Mouse (Mus musculus) CH12.LX (cell line): ENCODE results near the gene Dnajc13. TPM values are rescaled to one million over a fixed set of nuclear protein-coding genes. Genes with fewer than 3 reads are reported as not detected.

Source experiments
- DNase-seq: peaks from one replicate; pipeline ENCODE4 v3.0.0-alpha.2; 2013; ENCODE audit errors: extremely low read depth
- H3K27ac ChIP-seq: 2 replicates; pipeline ENCODE4 v1.5.1; 2012; ENCODE audit warnings: low read depth, mild to moderate bottlenecking, control low read depth, moderate library complexity; ENCODE audit not compliant: insufficient read depth
- H3K27me3 ChIP-seq: replicated peaks from 2 replicates; pipeline ENCODE3; 2012; ENCODE audit warnings: inconsistent platforms
- H3K36me3 ChIP-seq, 2 experiments: replicated peaks in 1 of 2; 2 replicates each; pipeline versions ENCODE3 to v1.6.1; 2012; ENCODE audit warnings: inconsistent platforms in 1 of 2, low read length in 1 of 2, mild to moderate bottlenecking in 1 of 2, mixed read lengths in 1 of 2, moderate library complexity in 1 of 2; ENCODE audit not compliant: control insufficient read depth in 1 of 2, insufficient read depth in 1 of 2
- H3K4me1 ChIP-seq, 2 experiments: 2 replicates each; pipeline ENCODE4 v1.6.1; 2012; ENCODE audit warnings: inconsistent platforms in 1 of 2, moderate library complexity in 1 of 2; ENCODE audit not compliant: insufficient read depth in 2 of 2, control insufficient read depth in 1 of 2
- H3K4me2 ChIP-seq: 2 replicates; pipeline ENCODE4 v1.6.1; 2012; ENCODE audit warnings: low read depth, mild to moderate bottlenecking, control low read depth; ENCODE audit not compliant: poor library complexity, insufficient read depth, severe bottlenecking
- H3K4me3 ChIP-seq, 3 experiments: fragments of 150-350 bp in 1 of 3; sonication (generic) in 1 of 3; replicated peaks in 1 of 3; 2 replicates each; pipeline versions ENCODE3 to v1.5.1; 2011 to 2012; ENCODE audit warnings: low read depth in 2 of 3, low read length in 2 of 3, mild to moderate bottlenecking in 2 of 3, moderate library complexity in 2 of 3, control low read depth in 1 of 3, improper control_type of control experiment in 1 of 3, inconsistent platforms in 1 of 3, mixed read lengths in 1 of 3; ENCODE audit not compliant: poor library complexity in 1 of 3
- H3K79me2 ChIP-seq: replicated peaks from 2 replicates; pipeline ENCODE4 v1.6.1; 2012; ENCODE audit warnings: mild to moderate bottlenecking, moderate library complexity; ENCODE audit not compliant: control insufficient read depth, poor library complexity, insufficient read depth, severe bottlenecking; ENCODE audit errors: extremely low read depth
- H3K9ac ChIP-seq: 2 replicates; pipeline ENCODE4 v1.6.1; 2012; ENCODE audit warnings: low read depth, mild to moderate bottlenecking, control low read depth, moderate library complexity; ENCODE audit not compliant: insufficient read depth
- H3K9me3 ChIP-seq: replicated peaks from 2 replicates; pipeline ENCODE3; 2012; ENCODE audit warnings: low read length, inconsistent platforms, mixed read lengths
- BHLHE40 ChIP-seq: IDR thresholded peaks from 2 replicates; pipeline ENCODE4 v1.6.1; 2011; ENCODE audit warnings: mild to moderate bottlenecking, low read depth, low read length, improper control_type of control experiment
- E2F4 ChIP-seq: IDR thresholded peaks from 2 replicates; pipeline ENCODE4 v1.6.1; 2011; ENCODE audit warnings: low read depth, low read length, improper control_type of control experiment; ENCODE audit not compliant: insufficient replicate concordance
- ETS1 ChIP-seq: conservative IDR thresholded peaks from 2 replicates; pipeline ENCODE4 v1.6.1; 2012; ENCODE audit warnings: low read depth, mild to moderate bottlenecking, inconsistent platforms, low read length, improper control_type of control experiment, moderate library complexity
- HCFC1 ChIP-seq: IDR thresholded peaks from 2 replicates; pipeline ENCODE4 v1.6.1; 2012; ENCODE audit warnings: low read depth, mild to moderate bottlenecking, inconsistent platforms, low read length, improper control_type of control experiment
- IRF4 ChIP-seq: IDR thresholded peaks from 2 replicates; pipeline ENCODE4 v1.6.1; 2014; ENCODE audit warnings: low read depth, mild to moderate bottlenecking, inconsistent platforms, low read length, improper control_type of control experiment
- JUN ChIP-seq: IDR thresholded peaks from 2 replicates; pipeline ENCODE4 v1.6.1; 2011; ENCODE audit warnings: low read depth, mild to moderate bottlenecking, low read length, improper control_type of control experiment, moderate library complexity; ENCODE audit not compliant: insufficient read depth
- JUND ChIP-seq: conservative IDR thresholded peaks from 2 replicates; pipeline ENCODE4 v1.6.1; 2011; ENCODE audit warnings: low read depth, low read length, improper control_type of control experiment
- MAFK ChIP-seq: IDR thresholded peaks from 2 replicates; pipeline ENCODE4 v1.6.1; 2011; ENCODE audit warnings: low read length, improper control_type of control experiment; ENCODE audit not compliant: insufficient replicate concordance
- MAX ChIP-seq: IDR thresholded peaks from 2 replicates; pipeline ENCODE4 v1.6.1; 2011; ENCODE audit warnings: low read length, improper control_type of control experiment
- MEF2A ChIP-seq: IDR thresholded peaks from 2 replicates; pipeline ENCODE4 v1.6.1; 2014; ENCODE audit warnings: low read depth, mild to moderate bottlenecking, inconsistent platforms, low read length, improper control_type of control experiment, borderline replicate concordance
- MYC ChIP-seq: IDR thresholded peaks from 2 replicates; pipeline ENCODE4 v1.6.1; 2011; ENCODE audit warnings: low read depth, mild to moderate bottlenecking, improper control_type of control experiment, low read length
- NELFE ChIP-seq: IDR thresholded peaks from 2 replicates; pipeline ENCODE4 v1.6.1; 2011; ENCODE audit warnings: low read depth, low read length, improper control_type of control experiment
- NRF1 ChIP-seq: IDR thresholded peaks from 2 replicates; pipeline ENCODE4 v1.6.1; 2014; ENCODE audit warnings: low read depth, mild to moderate bottlenecking, inconsistent platforms, low read length, improper control_type of control experiment, moderate library complexity
- PAX5 ChIP-seq: IDR thresholded peaks from 2 replicates; pipeline ENCODE4 v1.6.1; 2012; ENCODE audit warnings: low read length, inconsistent platforms, mixed read lengths
- POLR2A ChIP-seq: IDR thresholded peaks from 2 replicates; pipeline ENCODE4 v1.6.1; 2011; ENCODE audit warnings: low read depth, mild to moderate bottlenecking, improper control_type of control experiment, low read length
- POLR2AphosphoS2 ChIP-seq: IDR thresholded peaks from 2 replicates; pipeline ENCODE4 v1.6.1; 2011; ENCODE audit warnings: low read depth, low read length, improper control_type of control experiment
- RAD21 ChIP-seq: IDR thresholded peaks from 2 replicates; pipeline ENCODE4 v1.6.1; 2011; ENCODE audit warnings: low read depth, mild to moderate bottlenecking, low read length, improper control_type of control experiment, moderate library complexity
- SIN3A ChIP-seq: IDR thresholded peaks from 2 replicates; pipeline ENCODE4 v1.6.1; 2012; ENCODE audit warnings: low read length, improper control_type of control experiment, inconsistent platforms
- UBTF ChIP-seq: IDR thresholded peaks from 2 replicates; pipeline ENCODE4 v1.6.1; 2012; ENCODE audit warnings: low read depth, mild to moderate bottlenecking, inconsistent platforms, low read length, improper control_type of control experiment, moderate library complexity
- USF2 ChIP-seq: conservative IDR thresholded peaks from 2 replicates; pipeline ENCODE4 v1.6.1; 2011; ENCODE audit warnings: low read depth, low read length, improper control_type of control experiment
- ZC3H11A ChIP-seq: IDR thresholded peaks from 2 replicates; pipeline ENCODE4 v1.6.1; 2012; ENCODE audit warnings: low read depth, mild to moderate bottlenecking, inconsistent platforms, low read length, improper control_type of control experiment
- ZKSCAN1 ChIP-seq: IDR thresholded peaks from 2 replicates; pipeline ENCODE4 v1.6.1; 2012; ENCODE audit warnings: low read depth, inconsistent platforms, low read length, improper control_type of control experiment, borderline replicate concordance
- ZMIZ1 ChIP-seq: IDR thresholded peaks from 2 replicates; pipeline ENCODE4 v1.6.1; 2012; ENCODE audit warnings: low read depth, mild to moderate bottlenecking, inconsistent platforms, low read length, improper control_type of control experiment
- dilution Hi-C: fragments of 300-500 bp; cut with MboI; formaldehyde crosslinking; loops from 2 replicates; pipeline ENCODE4 v1.14.3; 2020; ENCODE audit warnings: low sequenced_read_pairs; ENCODE audit not compliant: extremely low pct_unique_long_range_greater_than_20kb, extremely low pct_ligation_motif_present
- in situ Hi-C: fragments of 300-500 bp; cut with MboI; formaldehyde crosslinking; loops from 3 replicates; pipeline ENCODE4 v1.14.3; 2019; ENCODE audit warnings: low sequenced_read_pairs, low pct_ligation_motif_present, low pct_unique_long_range_greater_than_20kb, mixed read lengths
- polyA plus RNA-seq: library from polyadenylated mRNA; unstranded; fragments of >175 nt; gene quantifications from 2 replicates; pipeline ENCODE4 v1.2.1, GENCODE M21; 2012; ENCODE audit warnings: low read depth; ENCODE audit not compliant: insufficient read length
- total RNA-seq, 2 experiments: library from RNA; depleted of rRNA; stranded (reverse); fragments of 300-350 nt in 1 of 2; fragments of >200 nt in 1 of 2; gene quantifications; 2 replicates each; pipeline ENCODE4 v1.2.3; 2012 to 2014

The Dnajc13 gene
- total and polyA plus RNA-seq, 3 experiments: 30.1 to 51.9 (median 30.4) TPM

DNA sequence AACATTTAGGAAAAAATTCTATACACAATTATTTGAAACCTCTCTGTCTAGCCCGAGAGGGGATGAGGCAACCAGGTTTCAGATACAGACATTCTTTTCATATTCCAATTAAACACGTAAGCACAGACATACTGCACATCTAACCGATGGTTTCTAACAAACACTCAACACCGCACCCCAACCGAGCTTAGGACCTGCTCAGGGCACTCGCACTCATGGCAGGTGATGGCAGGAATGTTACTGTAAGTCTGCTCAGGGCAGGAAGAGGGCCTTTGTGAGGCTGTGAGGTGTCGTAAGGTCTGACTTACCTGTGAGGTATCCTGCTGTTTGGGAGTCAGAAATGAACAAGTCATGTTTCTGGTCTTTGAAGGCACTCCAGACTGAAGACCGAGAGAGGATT lies 106.2 kb downstream of the Dnajc13 start:
- no peak for TF ChIP-seq HCFC1
- TF ChIP-seq NELFE: no peak
- TF ChIP-seq E2F4: no peak
- TF ChIP-seq ZKSCAN1: no peak
- H3K9me3 ChIP-seq: no peaks in the 10 kb centered on the region
- peaks cover 65 to 98% of the 10 kb centered on the region in 2 experiments for H3K36me3 ChIP-seq
- no peak overlapping the region for H3K27ac ChIP-seq
- H3K79me2 ChIP-seq: no peaks in the 10 kb centered on the region
- no peak overlapping the region for H3K4me2 ChIP-seq
- no peak for DNase-seq
- H3K27me3 ChIP-seq: no peaks in the 10 kb centered on the region
- no peak overlapping the region for H3K4me3 ChIP-seq
- peaks cover 0 to 5% of the 10 kb centered on the region in 2 experiments; a peak in 1 of 4 replicates for H3K4me1 ChIP-seq
- dilution Hi-C loops: no loop called here
- in situ Hi-C loops: no loop called here
- no peak overlapping the region for H3K9ac ChIP-seq

DNA sequence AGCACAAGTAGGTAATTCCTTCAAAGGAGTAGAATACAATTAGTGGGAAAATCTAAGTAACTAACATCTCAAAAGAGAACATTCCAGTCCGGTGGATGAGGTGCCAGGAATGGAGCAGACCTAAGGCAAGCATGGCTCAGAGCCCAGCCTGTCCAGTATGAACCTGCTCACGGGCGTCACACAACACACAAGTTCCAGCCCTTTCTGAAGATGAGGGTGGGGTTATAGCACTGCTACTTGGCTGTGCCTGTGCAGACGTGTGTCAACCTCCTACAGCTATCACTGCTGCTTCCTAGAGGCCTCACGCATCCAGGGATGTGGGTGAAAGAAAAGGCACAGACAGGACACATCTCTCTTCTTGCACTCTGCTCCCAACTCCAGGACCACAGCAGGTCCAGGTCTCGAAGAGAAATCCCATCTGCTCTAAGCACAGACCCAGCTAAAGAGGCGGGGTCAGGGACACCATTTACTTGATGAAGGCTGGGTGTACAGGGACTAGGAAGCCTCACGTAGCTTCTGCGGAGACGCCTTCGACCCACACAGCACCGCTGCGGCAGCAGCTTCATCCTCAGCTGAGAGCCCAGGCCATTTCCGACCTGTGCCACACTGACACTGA lies 107.5 kb downstream of the Dnajc13 start:
- H3K79me2 ChIP-seq: no peaks in the 10 kb centered on the region
- in situ Hi-C loops (no loop called here), dilution Hi-C loops (no loop called here)
- peaks cover 0 to 5% of the 10 kb centered on the region in 2 experiments; a peak in 1 of 4 replicates for H3K4me1 ChIP-seq
- H3K4me3 ChIP-seq: no peak overlapping the region
- no peak for DNase-seq
- H3K9me3 ChIP-seq: no peaks in the 10 kb centered on the region
- peaks cover 64 to 98% of the 10 kb centered on the region in 2 experiments for H3K36me3 ChIP-seq
- no peak overlapping the region for H3K27ac ChIP-seq
- H3K9ac ChIP-seq: no peak overlapping the region
- no peaks in the 10 kb centered on the region for H3K27me3 ChIP-seq
- no peak overlapping the region for H3K4me2 ChIP-seq
- TF ChIP-seq IRF4: no peak
- no peak for TF ChIP-seq USF2
- TF ChIP-seq NRF1: no peak
- TF ChIP-seq JUN: no peak
- no peak for TF ChIP-seq POLR2A
- TF ChIP-seq E2F4: no peak
- TF ChIP-seq JUND: no peak
- TF ChIP-seq ZC3H11A: no peak

DNA sequence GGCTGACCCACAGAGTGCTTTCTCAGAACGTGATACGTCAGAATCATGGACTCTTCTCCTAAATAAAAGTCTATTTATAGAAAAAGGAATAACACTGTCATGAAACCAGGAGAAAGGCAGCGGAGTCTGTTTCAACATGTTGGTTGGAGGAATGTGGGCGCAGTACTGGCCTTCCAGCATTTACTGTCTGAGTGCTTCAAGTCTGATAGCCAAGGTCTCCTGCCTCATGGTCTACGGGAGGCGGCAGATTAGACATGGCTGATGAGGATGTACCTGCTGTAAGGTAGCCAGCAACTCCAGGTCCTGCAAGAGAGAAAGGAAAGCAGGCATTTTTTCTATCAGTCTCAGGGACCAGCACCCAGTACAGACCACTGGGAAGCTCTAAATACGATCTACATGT lies 110.6 kb downstream of the Dnajc13 start:
- Histone ChIP-seq H3K9me3 (no peaks in the 10 kb centered on the region), H3K36me3 (peaks cover 44 to 75% of the 10 kb centered on the region in 2 experiments), H3K27ac (no peak overlapping the region), H3K79me2 (no peaks in the 10 kb centered on the region), H3K4me1 (peaks cover 0 to 5% of the 10 kb centered on the region in 2 experiments; a peak in 1 of 4 replicates), H3K27me3 (no peaks in the 10 kb centered on the region), H3K9ac (no peak overlapping the region), H3K4me2 (no peak overlapping the region), H3K4me3 (no peak overlapping the region)
- in situ Hi-C loops: no loop called here
- no peak for DNase-seq
- TF ChIP-seq ETS1 (no peak), MYC (no peak), SIN3A (no peak), UBTF (no peak), MAFK (no peak), BHLHE40 (no peak), MAX (no peak), ZMIZ1 (no peak), POLR2AphosphoS2 (no peak), RAD21 (no peak), NRF1 (no peak), PAX5 (no peak), MEF2A (no peak)
- dilution Hi-C loops: no loop called here
